Comparison of ENCODE assay signal across 10 mouse cellular contexts in genomic region chr5:149016261-149016660, GRCm38 (mm10). TPM values are rescaled to one million over a fixed set of nuclear protein-coding genes. Genes with fewer than 3 reads are reported as not detected.
A peak's percentile ranks its signal among the peaks of the same experiment; 100 is the strongest.
DNase-seq lines count a peak whose midpoint lies in the region; ATAC-seq and TF ChIP-seq lines count a peak whose summit lies in the region.
"Had no signal": no experiment of that assay in that cellular context is flagged by ENCODE, and none has a peak within 500 bp of the region (broad histone marks: within the 10 kb centered on the region; RNA-seq: fewer than 3 reads in every experiment).

No protein-coding gene starts in this region.

- no peak overlapping the region for H3K27ac ChIP-seq in heart, embryonic 13.5 days (replicated peaks)
- no peak overlapping the region for H3K27ac ChIP-seq in hindbrain, embryonic 13.5 days
- no peak overlapping the region for H3K27ac ChIP-seq in liver, postnatal 0 days (ENCODE audit: low read depth)

- WGBS in heart, embryonic 13.5 days, result 66% methylated on average over 5 of the region's 5 CpGs
- 85% methylated on average over 5 of the region's 5 CpGs for WGBS in hindbrain, embryonic 13.5 days
- 70% methylated on average over 5 of the region's 5 CpGs for WGBS in liver, postnatal 0 days (ENCODE audit: insufficient replicate concordance)

- DNase-seq in heart, adult 9 months (ENCODE audit: low spot score in 2 of 2), result no peak
- peak; percentile 65 for DNase-seq in CD4-positive, CD25-positive, alpha-beta regulatory T cell, adult 2 months (ENCODE audit: low read depth, low spot score)
- DNase-seq in liver, postnatal 0 days, result no peak
- no peak for DNase-seq in frontal cortex, postnatal 36 days (ENCODE audit: low spot score in 2 of 2)
- DNase-seq in testis, postnatal 14 days (ENCODE audit: low spot score), result no peak
- no peak for DNase-seq in lung, adult 18-20 months
- DNase-seq: layer of hippocampus, adult 9-11 months had no signal

- H3K4me2 ChIP-seq in heart, embryonic 13.5 days, result peak overlapping the region; percentile 88
- H3K4me2 ChIP-seq in hindbrain, embryonic 13.5 days, result peak overlapping the region; percentile 87
- peak overlapping the region; percentile 94; the same call in 1 of the 2 replicates for H3K4me2 ChIP-seq in liver, postnatal 0 days (ENCODE audit: low read depth, low read length)

- H3K4me1 ChIP-seq in heart, embryonic 13.5 days, result peaks cover 39% of the 10 kb centered on the region
- H3K4me1 ChIP-seq in hindbrain, embryonic 13.5 days (replicated peaks), result peaks cover 19% of the 10 kb centered on the region
- peaks cover 21% of the 10 kb centered on the region for H3K4me1 ChIP-seq in liver, postnatal 0 days (ENCODE audit: insufficient read depth)

- ATAC-seq in heart, embryonic 13.5 days (ENCODE audit: extremely low read depth, insufficient number of reproducible peaks, low FRiP score, low TSS enrichment), result no peak
- ATAC-seq in hindbrain, embryonic 13.5 days (ENCODE audit: low FRiP score), result no peak
- ATAC-seq in liver, postnatal 0 days, result no peak

- H3K27me3 ChIP-seq in heart, embryonic 13.5 days (replicated peaks), result peaks cover 5% of the 10 kb centered on the region; the same call in 1 of the 2 replicates
- H3K27me3 ChIP-seq in hindbrain, embryonic 13.5 days, result peaks cover 40% of the 10 kb centered on the region
- no peaks in the 10 kb centered on the region for H3K27me3 ChIP-seq in liver, postnatal 0 days (ENCODE audit: insufficient read depth, low read length)

- TF ChIP-seq CTCF in liver, postnatal 0 days (IDR thresholded peaks at IDR 0.05; ENCODE audit: low read depth), result no peak

- peak overlapping the region; percentile 88 for H3K9ac ChIP-seq in heart, embryonic 13.5 days
- no peak overlapping the region for H3K9ac ChIP-seq in hindbrain, embryonic 13.5 days
- H3K9ac ChIP-seq in liver, postnatal 0 days (replicated peaks), result no peak overlapping the region

- H3K36me3 ChIP-seq in heart, embryonic 13.5 days, result no peaks in the 10 kb centered on the region
- no peaks in the 10 kb centered on the region for H3K36me3 ChIP-seq in hindbrain, embryonic 13.5 days
- no peaks in the 10 kb centered on the region for H3K36me3 ChIP-seq in liver, postnatal 0 days (replicated peaks; ENCODE audit: insufficient read depth, low read length)

- no peak for TF ChIP-seq EP300 in liver, postnatal 0 days (IDR thresholded peaks at IDR 0.05; ENCODE audit: low read depth)

- H3K4me3 ChIP-seq in heart, embryonic 13.5 days, result peak overlapping the region; percentile 66
- H3K4me3 ChIP-seq in hindbrain, embryonic 13.5 days, result no peak overlapping the region; the same call in 1 of the 2 replicates
- H3K4me3 ChIP-seq in liver, postnatal 0 days (ENCODE audit: low read depth, low read length), result no peak overlapping the region

- H3K9me3 ChIP-seq in heart, embryonic 13.5 days, result peaks cover 8% of the 10 kb centered on the region; the same call in 1 of the 2 replicates
- no peaks in the 10 kb centered on the region for H3K9me3 ChIP-seq in hindbrain, embryonic 13.5 days
- peaks cover 2% of the 10 kb centered on the region; the same call in 1 of the 2 replicates for H3K9me3 ChIP-seq in liver, postnatal 0 days (ENCODE audit: low read length)

RNA-seq across cellular contexts. Expression of gene Gm42791, which starts 21.3 kb away (rescaled TPM):
- polyA plus RNA-seq in heart, embryonic 13.5 days (2015; fragmentation: Nextera tagmentation; extraction: Ambion mirVana), result 1.7 and 2.3 TPM in 2 replicates
- 5.4 and 6.6 TPM in 2 replicates for polyA plus RNA-seq in hindbrain, embryonic 13.5 days (2015; fragmentation: Nextera tagmentation; extraction: Ambion mirVana)
- 0.42 TPM in 1 of 2 replicates, not detected in the other for polyA plus RNA-seq in liver, postnatal 0 days (2015; fragmentation: Nextera tagmentation; extraction: Ambion mirVana)
- polyA plus RNA-seq: urinary bladder, adult 2 months had no signal
